Mouse (Mus musculus): Measurements from ENCODE around the gene Cyfip2. TPM values are rescaled to one million over a fixed set of nuclear protein-coding genes. Genes with fewer than 3 reads are reported as not detected.

Gene Cyfip2
- polyA plus RNA-seq, 2 experiments, result 6.5 to 7.8 TPM

- DNase-seq (ENCODE audit: low spot score), result no peak
- H3K9me3 ChIP-seq (ENCODE audit: control insufficient read depth, low read length), result no peaks in the 10 kb centered on the region
- no peak within 1 kb of the TSS for H3K27ac ChIP-seq (replicated peaks; ENCODE audit: low read depth, low read length)
- H3K4me1 ChIP-seq (ENCODE audit: control insufficient read depth, insufficient read depth, low read length), result peaks cover 10% of the 10 kb centered on the region; the same call in 1 of the 2 replicates
- peaks cover 13% of the 10 kb centered on the region; the same call in 1 of the 2 replicates for H3K27me3 ChIP-seq (ENCODE audit: control insufficient read depth, insufficient read depth, low read length)
- no peak for ATAC-seq (ENCODE audit: low FRiP score, low read depth)
- peak within 1 kb of the TSS; percentile 95 for H3K4me2 ChIP-seq (replicated peaks; ENCODE audit: low read depth, low read length, severe bottlenecking)
- peak within 1 kb of the TSS; percentile 54 for H3K9ac ChIP-seq (ENCODE audit: low read depth, low read length, severe bottlenecking)
- H3K4me3 ChIP-seq (replicated peaks; ENCODE audit: low read length), result peak within 1 kb of the TSS; percentile 49
- H3K36me3 ChIP-seq (ENCODE audit: control insufficient read depth, insufficient read depth, low read length), result no peaks in the 10 kb centered on the region
- 3% methylated on average over 40 of the region's 40 CpGs for WGBS
- TF ChIP-seq POLR2A (IDR thresholded peaks at IDR 0.05; ENCODE audit: borderline replicate concordance, extremely low read depth, insufficient read depth, insufficient read length), result no peak
These were observed 146.6 kb downstream of the Cyfip2 start, which contains the start of gene Nipal4 for GRCm38 (mm10) chr11:46165866-46166585. TSS of gene Nipal4 (minus strand) at chr11:46166508.

GRCm38 (mm10) chr11:46157462-46157861, 155.2 kb downstream of the Cyfip2 start:
- H3K9me3 ChIP-seq (ENCODE audit: control insufficient read depth, low read length), result no peaks in the 10 kb centered on the region
- H3K36me3 ChIP-seq (ENCODE audit: control insufficient read depth, insufficient read depth, low read length), result no peaks in the 10 kb centered on the region
- ATAC-seq (ENCODE audit: low FRiP score, low read depth) (no peak), DNase-seq (ENCODE audit: low spot score) (no peak)
- H3K4me1 ChIP-seq (ENCODE audit: control insufficient read depth, insufficient read depth, low read length), result no peaks in the 10 kb centered on the region
- H3K4me3 ChIP-seq (replicated peaks; ENCODE audit: low read length), result no peak overlapping the region
- no peak for TF ChIP-seq POLR2A (IDR thresholded peaks at IDR 0.05; ENCODE audit: borderline replicate concordance, extremely low read depth, insufficient read depth, insufficient read length)
- H3K27ac ChIP-seq (replicated peaks; ENCODE audit: low read depth, low read length), result no peak overlapping the region
- H3K4me2 ChIP-seq (replicated peaks; ENCODE audit: low read depth, low read length, severe bottlenecking), result no peak overlapping the region
- no peaks in the 10 kb centered on the region for H3K27me3 ChIP-seq (ENCODE audit: control insufficient read depth, insufficient read depth, low read length)
- H3K9ac ChIP-seq (ENCODE audit: low read depth, low read length, severe bottlenecking), result no peak overlapping the region

- no peak overlapping the region for H3K9ac ChIP-seq (ENCODE audit: low read depth, low read length, severe bottlenecking)
- no peaks in the 10 kb centered on the region for H3K36me3 ChIP-seq (ENCODE audit: control insufficient read depth, insufficient read depth, low read length)
- H3K4me3 ChIP-seq (replicated peaks; ENCODE audit: low read length), result no peak overlapping the region
- no peaks in the 10 kb centered on the region for H3K9me3 ChIP-seq (ENCODE audit: control insufficient read depth, low read length)
- H3K4me1 ChIP-seq (ENCODE audit: control insufficient read depth, insufficient read depth, low read length), result no peaks in the 10 kb centered on the region
- 86% methylated on average over 8 of the region's 8 CpGs for WGBS
- no peaks in the 10 kb centered on the region for H3K27me3 ChIP-seq (ENCODE audit: control insufficient read depth, insufficient read depth, low read length)
- TF ChIP-seq POLR2A (IDR thresholded peaks at IDR 0.05; ENCODE audit: borderline replicate concordance, extremely low read depth, insufficient read depth, insufficient read length), result no peak
- no peak overlapping the region for H3K4me2 ChIP-seq (replicated peaks; ENCODE audit: low read depth, low read length, severe bottlenecking)
- DNase-seq (ENCODE audit: low spot score) (no peak), ATAC-seq (ENCODE audit: low FRiP score, low read depth) (no peak)
- H3K27ac ChIP-seq (replicated peaks; ENCODE audit: low read depth, low read length), result no peak overlapping the region
These were observed 155.7 kb downstream of the Cyfip2 start for GRCm38 (mm10) chr11:46156945-46157344.

GRCm38 (mm10) chr11:46146619-46147018, 166.0 kb downstream of the Cyfip2 start:
- no peaks in the 10 kb centered on the region for H3K9me3 ChIP-seq (ENCODE audit: control insufficient read depth, low read length)
- no peak for TF ChIP-seq POLR2A (IDR thresholded peaks at IDR 0.05; ENCODE audit: borderline replicate concordance, extremely low read depth, insufficient read depth, insufficient read length)
- H3K27ac ChIP-seq (replicated peaks; ENCODE audit: low read depth, low read length), result no peak overlapping the region
- no peaks in the 10 kb centered on the region for H3K27me3 ChIP-seq (ENCODE audit: control insufficient read depth, insufficient read depth, low read length)
- WGBS, result 90% methylated on average over 5 of the region's 5 CpGs
- DNase-seq (ENCODE audit: low spot score) (no peak), ATAC-seq (ENCODE audit: low FRiP score, low read depth) (no peak)
- H3K36me3 ChIP-seq (ENCODE audit: control insufficient read depth, insufficient read depth, low read length), result peaks cover 26% of the 10 kb centered on the region
- H3K4me2 ChIP-seq (replicated peaks; ENCODE audit: low read depth, low read length, severe bottlenecking), result no peak overlapping the region
- no peak overlapping the region for H3K4me3 ChIP-seq (replicated peaks; ENCODE audit: low read length)
- no peak overlapping the region for H3K9ac ChIP-seq (ENCODE audit: low read depth, low read length, severe bottlenecking)
- H3K4me1 ChIP-seq (ENCODE audit: control insufficient read depth, insufficient read depth, low read length), result no peaks in the 10 kb centered on the region

GRCm38 (mm10) chr11:46145163-46145875, 167.3 kb downstream of the Cyfip2 start:
- Histone ChIP-seq H3K9me3 (ENCODE audit: control insufficient read depth, low read length) (no peaks in the 10 kb centered on the region), H3K27me3 (ENCODE audit: control insufficient read depth, insufficient read depth, low read length) (no peaks in the 10 kb centered on the region), H3K27ac (replicated peaks; ENCODE audit: low read depth, low read length) (no peak overlapping the region), H3K9ac (ENCODE audit: low read depth, low read length, severe bottlenecking) (no peak overlapping the region), H3K4me1 (ENCODE audit: control insufficient read depth, insufficient read depth, low read length) (no peaks in the 10 kb centered on the region), H3K36me3 (ENCODE audit: control insufficient read depth, insufficient read depth, low read length) (peaks cover 39% of the 10 kb centered on the region), H3K4me2 (replicated peaks; ENCODE audit: low read depth, low read length, severe bottlenecking) (no peak overlapping the region), H3K4me3 (replicated peaks; ENCODE audit: low read length) (no peak overlapping the region)
- WGBS, result 85% methylated on average over 11 of the region's 11 CpGs
- no peak for TF ChIP-seq POLR2A (IDR thresholded peaks at IDR 0.05; ENCODE audit: borderline replicate concordance, extremely low read depth, insufficient read depth, insufficient read length)
- DNase-seq (ENCODE audit: low spot score) (no peak), ATAC-seq (ENCODE audit: low FRiP score, low read depth) (no peak)

Small RNA genes lying within 50 kb of the gene (microRNA-seq; reads per million reads assigned to microRNA genes)
- not detected for gene Mir7239

Other genes starting within 250 kb of the Cyfip2 start
- 2.6 and 3.2 TPM in 2 replicates for gene Nipal4, start 146.4 kb downstream of the Cyfip2 start, polyA plus RNA-seq (2012; rRNA removed)
- gene Nipal4, start 146.4 kb downstream of the Cyfip2 start, polyA plus RNA-seq (2014; fragmentation: Nextera tagmentation; extraction: Ambion mirVana), result 4.3 and 4.5 TPM in 2 replicates
- 0.06 TPM in 1 of 2 replicates, not detected in the other for gene Fndc9, start 77.3 kb downstream of the Cyfip2 start, polyA plus RNA-seq (2012; rRNA removed)
- 0.08 TPM in 1 of 2 replicates, not detected in the other for gene Fndc9, start 77.3 kb downstream of the Cyfip2 start, polyA plus RNA-seq (2014; fragmentation: Nextera tagmentation; extraction: Ambion mirVana)
- 0.14 and 0.18 TPM in 2 replicates for gene Itk, start 76.7 kb upstream of the Cyfip2 start, polyA plus RNA-seq (2012; rRNA removed)
- gene Itk, start 76.7 kb upstream of the Cyfip2 start, polyA plus RNA-seq (2014; fragmentation: Nextera tagmentation; extraction: Ambion mirVana), result 0.28 and 0.32 TPM in 2 replicates
- not detected in 2 replicates for gene Fam71b, start 83.7 kb upstream of the Cyfip2 start, polyA plus RNA-seq (2012; rRNA removed)
- gene Fam71b, start 83.7 kb upstream of the Cyfip2 start, polyA plus RNA-seq (2014; fragmentation: Nextera tagmentation; extraction: Ambion mirVana), result not detected in 2 replicates
- 35.7 and 46.1 TPM in 2 replicates for gene Med7, start 124.1 kb upstream of the Cyfip2 start, polyA plus RNA-seq (2012; rRNA removed)
- gene Med7, start 124.1 kb upstream of the Cyfip2 start, polyA plus RNA-seq (2014; fragmentation: Nextera tagmentation; extraction: Ambion mirVana), result 74.2 and 75.8 TPM in 2 replicates
- 0.22 and 0.31 TPM in 2 replicates for gene Havcr2, start 142.1 kb upstream of the Cyfip2 start, polyA plus RNA-seq (2012; rRNA removed)
- gene Havcr2, start 142.1 kb upstream of the Cyfip2 start, polyA plus RNA-seq (2014; fragmentation: Nextera tagmentation; extraction: Ambion mirVana), result 0.14 and 0.30 TPM in 2 replicates
- gene Gm12169, start 211.4 kb upstream of the Cyfip2 start, polyA plus RNA-seq (2012; rRNA removed), result not detected in 2 replicates
- gene Gm12169, start 211.4 kb upstream of the Cyfip2 start, polyA plus RNA-seq (2014; fragmentation: Nextera tagmentation; extraction: Ambion mirVana), result not detected in 2 replicates